Mouse (Mus musculus): ENCODE measurements at regions not wholly inside any gene's neighbourhood (a gene's known extent, or its start where the extent isn't known, plus 50 kb on each side); places are given as distances from the start of the nearest gene placed in this dataset.
"Not testable (repeated sequence)": the region's sequence is repeated elsewhere in the genome, so short reads cannot be mapped to it uniquely, and the experiment has no call there.

DNA sequence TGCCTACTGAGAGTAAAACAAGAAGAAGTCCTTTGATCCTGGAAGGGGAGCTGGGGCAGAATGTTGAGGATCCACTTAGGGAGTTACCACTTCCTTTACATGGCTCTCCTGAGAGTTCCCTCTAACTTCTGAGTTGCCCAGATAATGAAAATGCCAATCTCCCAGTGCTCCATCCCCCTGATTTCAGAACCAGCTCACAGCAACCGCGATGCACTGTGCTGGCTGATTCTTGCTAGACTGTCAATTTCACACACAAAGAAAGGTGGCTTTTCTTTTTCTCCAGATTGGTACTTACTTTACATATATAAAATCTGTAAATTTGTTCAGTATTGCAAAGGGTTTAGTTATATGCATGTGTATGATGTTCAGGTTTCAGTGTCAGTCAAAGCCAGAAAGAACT, 1248.1 kb upstream of the Adam24 start:
- no peak for DNase-seq (ENCODE audit: low spot score in 2 of 2)

DNA sequence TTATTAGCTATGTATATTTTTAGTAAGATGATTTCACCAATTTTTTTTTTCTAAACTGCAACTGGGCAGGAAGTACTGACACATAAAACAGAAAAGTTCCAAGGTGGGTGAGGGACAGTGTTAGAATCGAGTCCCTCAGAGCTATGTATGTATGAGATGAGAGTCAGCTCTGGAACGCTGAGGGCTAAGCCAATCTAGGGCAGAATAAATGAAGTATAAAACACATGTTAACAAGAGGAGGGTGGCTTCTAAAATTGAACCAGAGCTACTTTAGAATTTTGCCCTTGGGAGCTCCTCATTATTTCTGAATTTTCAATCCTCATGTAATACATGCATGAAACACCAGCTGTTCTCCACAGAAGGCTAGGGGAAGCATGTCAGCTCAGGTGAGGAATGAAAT, 1247.5 kb upstream of the Adam24 start:
- peak; percentile 13 for DNase-seq (ENCODE audit: low spot score in 2 of 2)

DNA sequence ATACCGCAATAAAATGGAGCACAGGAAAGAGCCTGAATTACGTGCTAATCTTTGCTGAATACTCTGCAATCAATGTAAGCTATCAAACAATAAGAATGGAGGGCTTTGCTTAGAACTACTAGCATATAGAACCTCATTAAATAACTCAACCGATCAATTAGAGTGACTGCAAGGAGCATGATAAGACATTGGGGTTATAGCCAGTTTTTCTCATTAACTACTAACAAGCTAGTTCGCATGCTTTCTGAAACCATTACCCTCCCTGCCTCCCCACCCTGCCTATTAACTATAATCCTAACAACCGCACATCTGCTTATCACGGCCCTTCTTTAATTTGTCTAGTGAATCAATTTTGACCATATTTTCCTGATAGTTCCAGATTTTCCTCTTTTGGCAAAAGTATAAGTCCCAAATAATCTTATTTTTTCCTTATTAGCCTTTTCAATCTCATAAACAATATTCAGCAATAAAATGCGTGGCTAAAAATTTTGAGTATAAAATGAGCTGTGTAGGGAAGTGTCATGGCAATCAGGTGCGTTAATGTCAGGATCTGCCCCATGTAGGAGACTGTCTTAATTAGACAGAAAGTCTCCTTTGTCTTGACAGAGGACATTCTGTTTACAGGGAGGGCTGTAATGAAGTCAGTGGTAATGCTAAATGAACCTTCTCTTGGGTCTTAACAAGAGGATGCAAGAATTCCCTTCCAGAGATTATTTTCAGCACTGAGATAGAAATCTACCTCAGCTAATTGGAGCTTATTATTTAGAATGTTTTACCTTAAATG, 1234.1 kb upstream of the Adam24 start:
- no peak for DNase-seq (ENCODE audit: low spot score in 2 of 2)

DNA sequence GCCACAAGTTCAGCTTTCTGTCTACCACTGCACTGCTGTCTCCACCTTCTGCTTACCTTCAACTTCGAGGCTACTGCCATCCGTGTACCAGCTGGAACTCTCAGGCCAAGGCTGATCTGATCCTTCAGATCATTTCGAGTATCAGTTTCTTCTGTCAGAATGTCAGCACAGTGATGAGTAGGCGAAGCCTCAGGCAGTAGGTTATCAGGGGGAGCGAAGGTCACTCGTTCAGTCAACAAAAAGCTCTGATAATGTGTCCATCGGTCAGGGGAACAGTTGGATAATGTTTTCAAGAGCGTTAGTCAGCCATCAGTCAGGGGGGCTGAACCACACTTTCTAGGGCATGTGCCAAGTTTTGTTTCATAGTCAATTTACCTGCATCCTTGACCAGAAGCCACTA, 1183.7 kb upstream of the Adam24 start:
- DNase-seq (ENCODE audit: low spot score in 2 of 2): not testable (repeated sequence)

DNA sequence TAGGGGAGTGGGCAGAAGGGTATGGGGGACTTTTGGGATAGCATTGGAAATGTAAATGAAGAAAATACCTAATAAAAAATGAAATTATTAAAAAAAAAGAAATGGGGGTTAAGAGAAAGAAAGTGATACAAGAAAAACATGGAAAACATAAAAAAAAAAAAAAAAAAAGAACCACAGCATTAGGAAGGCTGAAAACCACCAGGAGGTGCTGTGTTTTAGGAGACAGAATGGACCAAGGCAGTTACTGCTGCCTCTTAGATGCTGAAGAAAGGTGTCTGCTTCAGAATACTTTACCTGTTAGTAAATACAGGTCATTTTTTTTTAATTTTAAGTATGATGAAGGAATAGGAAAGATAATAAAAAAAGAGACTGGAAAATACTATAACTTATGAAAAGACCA, 1174.5 kb upstream of the Adam24 start:
- DNase-seq (ENCODE audit: low spot score in 2 of 2): no peak

DNA sequence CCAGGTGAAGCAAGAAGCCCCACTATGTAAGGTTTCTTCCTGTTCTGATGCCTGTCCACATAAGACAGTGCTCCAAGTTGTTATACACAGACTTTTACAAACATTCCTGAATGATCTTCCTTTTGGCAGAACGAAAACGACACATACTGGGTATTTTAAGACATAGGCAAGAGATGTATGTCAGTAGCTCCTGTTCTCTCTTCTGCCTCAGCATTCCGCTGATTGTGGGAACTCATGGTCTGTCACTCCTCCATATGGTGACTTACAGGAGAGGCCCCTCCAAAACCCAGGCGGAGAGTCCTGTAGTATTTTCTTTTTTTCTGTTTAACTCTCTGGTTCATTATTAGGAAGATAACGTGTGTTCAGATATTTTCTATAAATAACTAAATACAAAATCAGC, 1170.6 kb upstream of the Adam24 start:
- DNase-seq (ENCODE audit: low spot score in 2 of 2): no peak

DNA sequence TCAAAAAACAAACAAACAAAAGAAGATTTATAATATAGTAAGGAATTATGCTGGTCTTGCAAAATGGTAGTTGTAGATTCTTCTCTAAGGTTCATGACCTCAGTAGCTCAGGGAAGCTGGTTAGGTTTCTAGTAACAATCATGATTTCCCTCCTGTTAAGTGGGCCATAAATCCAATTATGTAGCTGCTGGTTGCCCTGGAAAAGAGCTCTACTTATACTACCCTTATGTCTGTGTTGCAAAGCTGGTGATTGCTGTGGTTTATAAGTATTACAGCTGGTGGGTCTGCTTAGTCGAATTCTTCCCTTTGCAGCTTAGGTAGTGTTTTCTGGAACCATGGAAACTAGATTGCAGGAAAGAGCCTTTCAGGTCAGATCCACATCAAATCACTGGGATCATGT, 1161.9 kb upstream of the Adam24 start:
- no peak for DNase-seq (ENCODE audit: low spot score in 2 of 2)
